Mouse (Mus musculus) heart, postnatal 0 days (tissue): ENCODE results near the gene Phf19.

Source experiments
- CTCF ChIP-seq: IDR thresholded peaks from 2 replicates; pipeline ENCODE4 v1.5.1; 2016; ENCODE audit warnings: antibody characterized with exemption, control low read depth, low read depth
- EP300 ChIP-seq: IDR thresholded peaks from 2 replicates; pipeline ENCODE4 v1.6.1; 2016; ENCODE audit warnings: antibody characterized with exemption, low read depth

DNA sequence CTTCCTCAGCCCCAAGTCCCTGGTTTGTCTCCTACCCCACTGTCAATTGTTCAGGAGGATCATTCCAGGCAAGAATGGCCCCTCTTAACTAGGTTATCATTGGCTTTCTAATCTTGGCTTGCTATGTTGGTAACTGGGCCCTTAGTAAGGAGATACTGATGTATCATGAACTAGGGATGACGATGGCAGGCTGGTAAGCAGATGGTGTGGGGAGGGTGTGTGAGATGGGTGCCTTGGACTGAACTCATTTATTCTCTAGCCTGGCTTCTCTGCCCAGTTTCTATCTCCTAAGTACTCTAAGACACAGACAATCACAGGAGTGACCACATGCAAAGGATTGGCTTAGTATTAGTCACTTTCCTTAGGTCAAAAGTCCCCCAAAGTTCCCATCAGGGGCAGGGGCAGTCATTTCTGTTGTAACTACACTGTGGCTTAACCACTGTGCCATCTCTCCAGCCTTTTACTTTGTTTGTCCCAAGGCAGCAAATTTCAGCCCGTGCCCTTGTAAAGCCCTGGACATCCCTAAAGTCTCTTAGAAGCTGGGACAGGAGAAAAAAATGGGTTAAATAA is 39.8 kb upstream of the Phf19 start:
- TF ChIP-seq CTCF (no peak), EP300 (no peak)
